Mouse (Mus musculus) brain, adult 2 months (tissue): ENCODE results near the gene Kctd12b.
"Not testable (repeated sequence)": the region's sequence is repeated elsewhere in the genome, so short reads cannot be mapped to it uniquely, and the experiment has no call there.

Source experiments
- DNase-seq: peaks from one replicate; pipeline ENCODE4 v3.0.0; 2011; ENCODE audit warnings: low read depth, low spot score

Kctd12b gene

DNA sequence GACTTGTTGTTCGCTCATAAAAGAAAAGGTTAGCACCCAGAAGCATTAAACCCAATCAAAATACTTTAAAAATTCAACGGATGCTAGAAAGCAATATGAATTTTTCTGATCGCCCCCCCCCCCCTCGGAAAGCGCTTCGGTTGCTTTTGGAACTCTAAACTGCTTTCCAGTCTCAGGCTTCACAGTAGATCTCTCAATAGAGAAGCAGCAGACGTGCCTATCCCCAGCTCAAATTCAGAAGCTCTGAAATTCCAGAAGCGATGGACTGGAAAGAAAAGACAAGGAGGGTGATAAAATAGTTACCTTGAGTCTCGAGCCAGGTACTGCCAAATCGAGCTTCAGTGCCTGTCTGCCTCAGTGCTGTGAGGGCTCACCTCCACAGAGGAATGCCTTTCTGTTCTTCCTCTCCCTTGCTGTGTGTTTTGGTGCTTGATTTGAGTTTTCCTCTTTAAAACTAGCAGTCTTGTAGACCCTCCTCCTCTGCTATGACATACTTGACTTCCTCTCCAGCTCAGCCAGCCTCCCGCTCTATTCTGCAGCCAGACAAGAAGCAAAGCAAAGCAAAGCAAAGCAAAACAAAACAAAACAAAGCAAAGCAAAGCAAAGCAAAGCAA is at the start of gene Kctd12b:
Gene Kctd12b, minus strand, starts transcription at position 610 of the 614 bp plus-strand sequence.
- DNase-seq = peak; percentile 3

DNA sequence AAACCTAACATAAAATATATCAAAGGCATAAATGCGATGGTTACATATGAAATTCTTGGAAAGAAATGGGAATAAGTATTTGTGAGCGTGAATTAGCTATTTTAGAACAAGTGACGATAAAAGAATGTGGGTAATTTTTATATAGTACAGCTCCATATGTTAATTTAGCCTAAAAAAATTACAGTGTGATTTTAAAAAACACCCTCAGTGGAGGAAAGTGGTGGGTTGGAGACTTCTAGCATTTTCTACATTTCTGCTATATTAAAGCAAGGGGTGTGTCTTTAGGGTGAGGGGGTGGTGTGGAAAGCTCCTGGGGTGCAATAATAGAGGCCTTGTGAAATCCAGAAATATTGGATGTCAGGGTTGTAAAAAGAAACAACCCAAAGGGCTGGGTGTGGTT is 46.3 kb upstream of the Kctd12b start:
- DNase-seq = peak; percentile 46

DNA sequence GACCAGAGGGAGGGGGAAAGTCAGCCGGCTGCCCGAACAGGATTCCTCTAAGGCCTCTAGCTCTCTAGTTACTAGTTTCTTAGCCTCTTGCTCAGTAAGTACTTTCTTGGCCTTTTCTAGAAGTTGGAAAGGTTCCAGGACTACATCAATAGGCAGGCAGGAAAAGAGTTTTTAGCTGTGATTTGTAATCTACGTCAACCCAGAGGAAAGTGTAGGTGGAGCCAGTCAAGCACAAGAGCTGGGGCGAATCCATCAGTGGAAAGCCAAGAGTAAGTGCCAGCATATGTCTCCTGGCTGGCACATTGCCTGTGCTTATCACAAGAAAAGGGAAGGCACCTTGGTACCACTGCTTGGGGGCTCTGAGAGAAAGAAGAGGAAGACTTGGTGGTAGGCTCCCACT is 39.5 kb upstream of the Kctd12b start:
- DNase-seq = peak; percentile 65

- DNase-seq = peak; percentile 44
These were observed 28.2 kb upstream of the Kctd12b start for GRCm38 (mm10) chrX:153724400-153724799.

DNA sequence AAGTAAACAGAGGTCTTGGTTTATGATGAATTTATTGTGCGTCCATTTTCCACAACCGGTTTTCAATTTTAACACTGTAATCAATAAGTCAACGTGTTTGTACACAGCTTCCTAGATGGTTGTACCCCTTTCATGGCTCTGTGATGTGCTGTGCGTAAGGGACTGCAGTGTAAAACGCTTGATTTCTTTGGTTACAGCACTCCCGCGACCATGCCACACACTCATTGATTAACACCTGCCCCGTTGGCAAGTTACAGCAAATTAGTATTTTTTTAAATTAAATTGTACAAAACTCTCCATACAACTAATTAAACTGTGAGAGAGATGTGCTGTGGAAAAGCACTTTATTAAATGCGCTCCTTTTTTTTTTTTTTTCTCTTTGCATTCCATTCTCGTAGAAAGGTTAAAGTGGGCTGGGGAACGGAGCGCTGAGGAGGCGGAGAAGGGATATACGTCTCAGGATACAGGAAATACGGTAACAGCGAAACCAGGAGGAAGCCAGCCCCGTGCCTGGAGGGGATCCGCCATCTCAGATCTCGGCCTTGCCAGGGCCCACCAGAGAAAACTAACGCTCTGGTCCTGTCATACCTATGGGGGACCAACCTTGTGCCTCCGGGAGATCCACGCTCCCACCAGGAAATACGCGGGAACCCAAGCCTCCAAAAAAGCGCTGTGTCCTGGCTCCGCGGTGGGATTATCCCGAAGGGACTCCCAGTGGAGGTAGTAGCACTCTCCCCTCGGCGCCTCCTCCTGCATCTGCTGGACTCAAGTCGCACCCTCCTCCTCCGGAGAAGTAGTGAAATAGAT is 27.1 kb upstream of the Kctd12b start, which contains the start of gene Nbdy:
Gene Nbdy, plus strand, starts transcription at position 481 of the 807 bp plus-strand sequence.
- peak; percentile 83 for DNase-seq

DNA sequence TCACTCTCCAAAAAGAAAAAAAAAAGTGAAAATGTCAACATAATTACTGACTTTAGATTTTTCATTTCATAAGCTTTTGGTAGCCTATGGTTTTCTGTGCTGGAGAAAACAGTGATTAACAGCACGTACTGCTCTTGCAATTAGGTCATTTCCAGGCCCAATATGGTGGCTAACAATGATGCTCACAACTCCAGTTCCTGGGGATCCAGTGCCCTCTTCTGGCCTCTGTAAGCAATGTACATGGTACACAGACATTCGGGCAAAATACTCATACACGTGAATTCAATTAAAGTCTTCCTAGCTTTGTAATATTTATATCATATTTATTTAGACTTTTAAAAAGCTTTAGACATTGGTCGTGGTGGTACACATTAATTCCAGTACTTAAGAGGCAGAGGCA is 23.4 kb upstream of the Kctd12b start:
- peak; percentile 41 for DNase-seq

DNA sequence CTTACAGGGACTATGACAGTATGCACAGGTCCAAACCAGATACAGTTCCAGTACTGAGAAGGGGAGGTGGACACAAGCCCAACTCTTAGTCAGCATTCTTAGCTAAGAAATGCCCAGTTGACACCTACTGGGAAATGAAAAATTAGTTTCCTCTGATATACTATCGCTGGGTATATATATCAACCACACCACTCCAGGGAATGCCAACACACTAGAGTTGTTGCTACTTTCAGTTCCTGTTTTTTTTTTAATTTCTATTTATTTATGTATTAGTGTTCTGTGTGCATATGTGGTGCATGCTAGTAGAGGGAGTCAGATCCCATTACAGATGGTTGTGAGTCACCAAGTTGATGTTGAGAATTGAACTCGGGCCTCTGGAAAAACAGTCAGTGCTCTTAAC is 20.5 kb upstream of the Kctd12b start:
- DNase-seq = no peak

GRCm38 (mm10) chrX:153707735-153708134 is 11.5 kb upstream of the Kctd12b start:
- peak; percentile 27 for DNase-seq

- DNase-seq = no peak
These were observed 4.3 kb upstream of the Kctd12b start for GRCm38 (mm10) chrX:153700463-153700862.

DNA sequence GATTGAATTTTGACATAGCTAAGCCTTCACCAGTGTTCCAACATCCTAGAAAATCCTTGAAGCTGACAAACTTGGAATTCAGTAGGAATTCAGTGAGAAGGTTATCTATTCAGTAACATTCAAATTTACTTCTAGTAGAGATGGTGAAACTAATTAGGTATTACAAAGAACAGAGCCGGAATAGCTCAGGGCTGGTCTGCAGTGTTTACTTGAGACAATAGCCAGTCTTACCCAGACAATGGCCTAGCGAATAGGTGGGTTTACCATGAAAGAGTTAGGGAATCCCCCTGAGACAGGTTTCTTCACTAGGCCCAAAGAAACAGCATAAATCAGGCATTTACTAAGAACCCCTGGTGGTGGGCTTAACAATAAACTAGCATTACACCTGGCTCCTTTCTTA is 28.0 kb downstream of the Kctd12b start:
- not testable (repeated sequence) for DNase-seq

DNA sequence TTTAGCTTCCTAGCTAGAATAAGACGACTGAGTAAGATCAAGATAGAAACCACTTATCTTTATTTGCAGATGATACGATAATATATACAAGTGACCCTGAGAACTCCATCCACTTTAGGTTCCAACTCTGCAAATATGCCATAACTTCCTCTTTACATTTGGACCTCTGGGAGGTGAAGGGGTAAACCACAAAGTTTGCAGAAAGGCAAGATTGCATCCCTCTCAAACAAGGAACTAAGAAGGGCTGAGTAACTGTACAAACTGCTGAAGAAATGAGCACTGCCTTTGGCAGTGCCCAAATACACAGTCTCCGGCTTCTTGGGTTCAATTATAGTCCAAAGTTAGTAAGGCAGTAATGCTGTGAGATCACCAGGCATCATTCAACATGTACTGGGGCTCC is 31.3 kb downstream of the Kctd12b start:
- no peak for DNase-seq

DNA sequence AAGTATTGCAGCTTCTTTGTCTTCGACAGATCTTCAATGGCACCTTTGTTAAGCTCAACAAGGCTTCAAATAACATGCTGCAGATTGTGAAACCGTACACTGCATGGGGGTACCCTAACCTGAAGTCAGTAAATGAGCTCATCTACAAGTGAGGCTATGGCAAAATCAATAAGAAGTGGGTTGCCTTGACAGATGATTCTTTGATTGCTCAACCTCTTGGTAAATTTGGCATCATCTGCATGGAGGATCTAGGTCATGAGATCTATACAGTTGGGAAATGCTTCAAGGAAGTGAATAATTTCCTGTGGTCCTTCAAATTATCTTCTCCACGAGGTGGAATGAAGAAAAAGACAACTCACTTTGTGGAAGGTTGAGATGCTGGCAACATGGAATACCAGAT is 39.2 kb downstream of the Kctd12b start:
- no peak for DNase-seq

- no peak for DNase-seq
These were observed 55.6 kb downstream of the Kctd12b start for GRCm38 (mm10) chrX:153640615-153641014.

GRCm38 (mm10) chrX:153636247-153636646 is 59.9 kb downstream of the Kctd12b start:
- peak; percentile 34 for DNase-seq
